Mouse (Mus musculus): Measurements from ENCODE around the gene Plekhj1. TPM values are rescaled to one million over a fixed set of nuclear protein-coding genes. Genes with fewer than 3 reads are reported as not detected.
A peak's percentile ranks its signal among the peaks of the same experiment; 100 is the strongest.

Plekhj1 gene
- polyA plus RNA-seq, 1 experiment = 251 TPM

DNA sequence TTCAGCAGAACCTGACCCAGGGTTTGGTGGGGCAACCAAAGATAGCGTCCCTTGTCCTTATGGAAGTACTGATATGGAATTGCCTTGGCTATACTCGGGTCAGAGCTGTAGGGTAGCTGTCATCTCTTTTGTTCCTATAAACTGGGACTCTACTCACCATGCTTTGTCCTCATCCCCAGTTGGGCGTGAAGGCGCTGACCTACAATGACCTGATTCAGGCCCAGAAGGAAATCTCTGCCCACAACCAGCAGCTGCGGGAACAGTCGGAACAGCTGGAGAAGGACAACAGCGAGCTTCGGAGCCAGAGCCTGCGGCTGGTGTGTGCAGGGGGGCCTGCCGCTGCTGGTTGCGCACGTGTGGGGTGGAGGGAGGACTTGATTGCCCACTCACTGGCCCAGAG is 13.6 kb downstream of the Plekhj1 start:
- Histone ChIP-seq H3K4me1 (peaks cover 7% of the 10 kb centered on the region), H3K27me3 (replicated peaks) (no peaks in the 10 kb centered on the region), H3K9me3 (no peaks in the 10 kb centered on the region), H3K4me3 (replicated peaks) (no peak overlapping the region), H3K36me3 (replicated peaks; ENCODE audit: low read length) (peaks cover 99% of the 10 kb centered on the region)
- TF ChIP-seq FLI1 (IDR thresholded peaks at IDR 0.05; ENCODE audit: low read length) (no peak), GATA1 (IDR thresholded peaks at IDR 0.05; ENCODE audit: borderline replicate concordance, low read length) (no peak)

DNA sequence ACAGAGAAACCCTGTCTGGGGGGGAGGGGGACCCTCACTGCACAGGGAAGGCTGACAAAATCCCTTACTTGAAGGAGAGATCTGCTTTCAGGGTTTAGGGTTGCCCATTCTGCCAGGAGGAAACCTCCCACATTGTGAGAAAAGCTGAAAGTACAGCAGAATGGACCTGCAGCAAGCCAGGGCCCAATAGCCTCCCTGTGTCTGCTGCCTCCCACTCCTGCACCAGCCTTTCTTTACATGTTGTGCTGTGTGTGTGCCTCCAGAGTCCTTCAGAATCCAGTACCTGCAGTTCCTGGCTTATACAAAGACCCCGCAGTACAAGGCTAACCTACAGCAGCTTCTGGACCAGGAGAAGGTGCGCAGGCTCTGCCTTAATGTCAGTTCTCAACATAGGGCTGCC is 14.1 kb downstream of the Plekhj1 start:
- Histone ChIP-seq H3K36me3 (replicated peaks; ENCODE audit: low read length) (peaks cover 100% of the 10 kb centered on the region), H3K9me3 (no peaks in the 10 kb centered on the region)
- no peak for TF ChIP-seq GATA1 (IDR thresholded peaks at IDR 0.05; ENCODE audit: borderline replicate concordance, low read length)
- no peak for TF ChIP-seq FLI1 (IDR thresholded peaks at IDR 0.05; ENCODE audit: low read length)

DNA sequence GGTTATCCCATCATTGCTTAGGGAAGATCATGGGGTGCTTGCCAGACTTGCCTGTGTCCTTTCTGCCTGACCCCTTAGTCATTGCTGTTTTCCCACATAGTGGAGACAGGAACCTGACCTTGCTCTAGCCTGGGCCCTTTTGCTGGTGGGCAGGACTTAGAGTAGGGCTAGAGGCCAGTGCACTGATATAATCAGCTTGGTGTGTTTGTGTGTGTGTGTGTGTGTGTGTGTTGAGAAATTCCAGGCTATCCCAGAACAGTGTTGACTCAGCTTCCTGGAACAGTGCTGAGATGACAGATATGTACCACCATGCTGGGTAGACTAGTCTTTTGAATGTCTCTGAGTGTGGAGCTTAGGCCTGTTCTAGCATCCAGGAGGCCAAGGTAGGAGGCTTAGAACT is 18.9 kb downstream of the Plekhj1 start:
- peaks cover 100% of the 10 kb centered on the region for H3K36me3 ChIP-seq (replicated peaks; ENCODE audit: low read length)
- H3K4me1 ChIP-seq = peaks cover 58% of the 10 kb centered on the region
- H3K9me3 ChIP-seq = no peaks in the 10 kb centered on the region
- H3K4me3 ChIP-seq (replicated peaks) = no peak overlapping the region
- TF ChIP-seq GATA1 (IDR thresholded peaks at IDR 0.05; ENCODE audit: borderline replicate concordance, low read length) = no peak
- no peak for TF ChIP-seq FLI1 (IDR thresholded peaks at IDR 0.05; ENCODE audit: low read length)
- no peaks in the 10 kb centered on the region for H3K27me3 ChIP-seq (replicated peaks)

More for the DNA sequence above, 14.1 kb downstream of the Plekhj1 start:
- Histone ChIP-seq H3K4me3 (replicated peaks) (no peak overlapping the region), H3K27me3 (replicated peaks) (no peaks in the 10 kb centered on the region), H3K4me1 (peaks cover 13% of the 10 kb centered on the region)

DNA sequence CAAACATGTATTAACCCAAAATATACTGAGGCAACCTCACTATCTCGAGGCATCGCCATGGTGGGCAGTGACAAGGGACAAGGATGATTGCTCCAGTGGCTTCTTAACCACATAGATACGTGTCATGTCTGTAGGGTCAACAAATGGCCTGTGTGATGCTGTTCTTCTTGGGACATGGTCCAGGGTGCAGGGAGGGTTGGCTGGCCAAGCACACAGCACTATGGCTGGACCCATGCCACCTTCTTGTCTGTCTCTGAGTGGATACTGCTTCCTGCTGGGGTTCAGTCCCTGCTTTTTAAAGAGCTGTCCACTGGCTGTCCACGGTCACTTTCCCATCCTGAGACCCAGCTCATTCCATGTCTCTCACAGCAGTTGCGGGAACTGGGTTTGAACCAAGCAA is 21.3 kb downstream of the Plekhj1 start:
- peaks cover 82% of the 10 kb centered on the region for H3K4me1 ChIP-seq
- no peaks in the 10 kb centered on the region for H3K27me3 ChIP-seq (replicated peaks)
- H3K9me3 ChIP-seq = no peaks in the 10 kb centered on the region
- no peak overlapping the region for H3K4me3 ChIP-seq (replicated peaks)
- TF ChIP-seq FLI1 (IDR thresholded peaks at IDR 0.05; ENCODE audit: low read length) (no peak), GATA1 (IDR thresholded peaks at IDR 0.05; ENCODE audit: borderline replicate concordance, low read length) (no peak)
- H3K36me3 ChIP-seq (replicated peaks; ENCODE audit: low read length) = peaks cover 100% of the 10 kb centered on the region

DNA sequence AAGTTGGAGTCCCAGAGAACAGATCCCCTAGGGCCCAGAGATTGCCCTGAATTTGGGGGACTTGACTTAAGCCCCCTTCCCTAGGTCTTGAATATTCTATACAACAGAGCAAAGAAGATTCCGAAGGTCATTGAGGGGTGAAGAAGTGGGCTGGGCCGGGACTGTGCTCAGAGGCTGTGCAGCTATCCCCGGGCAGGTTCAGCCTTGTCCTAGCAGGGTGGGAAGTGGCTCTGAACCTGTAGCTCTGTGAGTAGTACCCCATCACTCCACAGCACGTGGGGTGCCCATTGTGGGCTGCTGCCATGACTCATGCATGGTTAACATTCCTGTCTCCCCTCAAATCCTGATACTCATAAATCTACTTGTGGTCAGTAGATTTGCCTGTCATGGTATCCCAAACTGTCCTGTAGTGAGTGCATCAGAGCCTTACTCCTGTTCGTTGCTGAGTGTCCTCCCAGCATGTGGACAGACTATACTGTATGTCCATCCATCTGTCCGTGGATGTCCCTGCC is 22.0 kb downstream of the Plekhj1 start:
- TF ChIP-seq FLI1 (IDR thresholded peaks at IDR 0.05; ENCODE audit: low read length) (no peak), GATA1 (IDR thresholded peaks at IDR 0.05; ENCODE audit: borderline replicate concordance, low read length) (no peak)
- Histone ChIP-seq H3K4me1 (peaks cover 90% of the 10 kb centered on the region), H3K4me3 (replicated peaks) (no peak overlapping the region), H3K36me3 (replicated peaks; ENCODE audit: low read length) (peaks cover 100% of the 10 kb centered on the region), H3K27me3 (replicated peaks) (no peaks in the 10 kb centered on the region), H3K9me3 (no peaks in the 10 kb centered on the region)

DNA sequence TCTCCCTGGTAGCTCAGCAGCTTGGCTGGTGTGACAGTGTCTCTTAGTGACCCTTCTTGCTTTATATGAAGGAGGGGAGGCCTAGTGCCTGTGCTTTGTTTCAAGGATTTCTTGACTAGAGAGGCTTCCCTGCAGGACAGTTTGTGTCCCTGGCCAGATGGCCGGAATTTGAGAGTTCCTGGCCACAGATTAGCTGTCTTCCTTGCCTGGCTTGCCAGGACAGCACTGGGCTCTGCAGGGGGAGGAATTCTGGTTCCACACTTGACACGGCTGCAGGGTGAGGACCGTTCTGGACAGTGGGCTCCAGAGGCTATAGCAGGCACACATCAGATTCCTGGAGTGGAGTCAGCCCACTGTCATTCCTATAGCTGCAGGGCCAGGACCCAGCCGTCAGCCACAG is 22.7 kb downstream of the Plekhj1 start:
- Histone ChIP-seq H3K27me3 (replicated peaks) (no peaks in the 10 kb centered on the region), H3K9me3 (no peaks in the 10 kb centered on the region), H3K4me1 (peaks cover 96% of the 10 kb centered on the region), H3K36me3 (replicated peaks; ENCODE audit: low read length) (peaks cover 100% of the 10 kb centered on the region), H3K4me3 (replicated peaks) (no peak overlapping the region)
- no peak for TF ChIP-seq GATA1 (IDR thresholded peaks at IDR 0.05; ENCODE audit: borderline replicate concordance, low read length)
- no peak for TF ChIP-seq FLI1 (IDR thresholded peaks at IDR 0.05; ENCODE audit: low read length)

DNA sequence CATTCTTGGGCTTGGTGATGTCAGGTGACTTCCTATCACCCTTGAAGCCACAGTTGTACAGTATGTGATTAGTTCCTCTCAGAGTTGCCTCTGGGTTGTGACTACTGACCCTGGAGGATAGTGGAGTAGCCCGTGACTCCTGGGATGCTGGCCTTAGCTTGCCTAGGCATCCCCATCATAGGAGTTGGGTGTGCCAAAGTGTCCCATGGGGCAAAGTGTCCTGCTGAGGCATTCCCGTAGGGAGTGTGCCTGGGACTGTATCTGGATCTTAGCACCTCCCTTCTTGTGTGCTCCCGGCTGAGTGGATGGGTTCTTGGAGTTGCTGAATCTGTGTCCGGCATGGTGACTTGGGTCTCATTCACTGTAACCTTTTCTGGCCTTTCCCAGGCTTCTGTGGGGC is 23.4 kb downstream of the Plekhj1 start:
- no peaks in the 10 kb centered on the region for H3K9me3 ChIP-seq
- no peaks in the 10 kb centered on the region for H3K27me3 ChIP-seq (replicated peaks)
- peaks cover 98% of the 10 kb centered on the region for H3K4me1 ChIP-seq
- peak overlapping the region; percentile 50 for H3K4me3 ChIP-seq (replicated peaks)
- H3K36me3 ChIP-seq (replicated peaks; ENCODE audit: low read length) = peaks cover 100% of the 10 kb centered on the region
- TF ChIP-seq FLI1 (IDR thresholded peaks at IDR 0.05; ENCODE audit: low read length) (no peak), GATA1 (IDR thresholded peaks at IDR 0.05; ENCODE audit: borderline replicate concordance, low read length) (no peak)

DNA sequence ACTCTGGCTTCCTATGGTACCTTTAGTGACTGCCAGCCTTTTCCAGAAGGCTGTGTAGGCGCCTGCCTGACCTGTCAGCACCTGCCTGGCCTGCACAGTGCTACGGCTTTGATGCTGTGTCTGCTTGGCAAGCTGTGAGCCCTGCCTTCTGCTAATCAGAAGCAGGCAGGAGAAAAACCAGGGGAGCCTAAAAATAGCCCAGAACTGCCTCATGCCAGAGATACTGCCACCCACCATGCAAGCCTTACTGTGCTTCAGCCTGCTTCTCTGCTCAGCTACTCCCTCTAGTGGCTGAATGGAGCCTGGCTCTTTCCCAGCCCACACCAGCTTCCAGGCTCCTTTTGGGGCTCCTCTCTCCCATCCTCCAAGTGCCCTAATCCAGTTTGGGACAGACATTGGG is 23.9 kb downstream of the Plekhj1 start:
- Histone ChIP-seq H3K4me1 (peaks cover 98% of the 10 kb centered on the region), H3K36me3 (replicated peaks; ENCODE audit: low read length) (peaks cover 100% of the 10 kb centered on the region), H3K9me3 (no peaks in the 10 kb centered on the region), H3K27me3 (replicated peaks) (no peaks in the 10 kb centered on the region), H3K4me3 (replicated peaks) (peak overlapping the region; percentile 74)
- TF ChIP-seq GATA1 (IDR thresholded peaks at IDR 0.05; ENCODE audit: borderline replicate concordance, low read length) (no peak), FLI1 (IDR thresholded peaks at IDR 0.05; ENCODE audit: low read length) (no peak)

DNA sequence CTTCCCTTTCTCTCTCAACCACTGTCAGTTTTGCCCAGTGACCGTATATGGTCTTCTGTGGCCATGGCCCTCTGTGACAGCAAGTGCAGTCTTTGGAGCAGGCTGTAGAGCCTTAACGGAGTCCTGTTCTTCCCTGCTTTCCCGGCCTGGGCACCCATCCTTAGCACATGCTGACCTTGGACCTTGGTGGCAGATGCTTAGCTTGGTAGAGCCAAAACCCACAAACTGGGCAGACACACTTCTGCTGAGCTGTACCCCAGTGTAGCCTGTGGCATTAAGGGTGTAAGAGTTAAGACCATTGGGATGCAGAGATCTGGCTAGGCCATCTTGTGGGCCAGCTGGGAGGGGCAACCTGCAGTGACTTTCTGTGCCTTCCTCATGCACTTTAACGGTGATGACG is 24.6 kb downstream of the Plekhj1 start:
- Histone ChIP-seq H3K9me3 (no peaks in the 10 kb centered on the region), H3K4me1 (peaks cover 98% of the 10 kb centered on the region), H3K4me3 (replicated peaks) (peak overlapping the region; percentile 74), H3K36me3 (replicated peaks; ENCODE audit: low read length) (peaks cover 98% of the 10 kb centered on the region), H3K27me3 (replicated peaks) (no peaks in the 10 kb centered on the region)
- TF ChIP-seq GATA1 (IDR thresholded peaks at IDR 0.05; ENCODE audit: borderline replicate concordance, low read length) = no peak
- no peak for TF ChIP-seq FLI1 (IDR thresholded peaks at IDR 0.05; ENCODE audit: low read length)

DNA sequence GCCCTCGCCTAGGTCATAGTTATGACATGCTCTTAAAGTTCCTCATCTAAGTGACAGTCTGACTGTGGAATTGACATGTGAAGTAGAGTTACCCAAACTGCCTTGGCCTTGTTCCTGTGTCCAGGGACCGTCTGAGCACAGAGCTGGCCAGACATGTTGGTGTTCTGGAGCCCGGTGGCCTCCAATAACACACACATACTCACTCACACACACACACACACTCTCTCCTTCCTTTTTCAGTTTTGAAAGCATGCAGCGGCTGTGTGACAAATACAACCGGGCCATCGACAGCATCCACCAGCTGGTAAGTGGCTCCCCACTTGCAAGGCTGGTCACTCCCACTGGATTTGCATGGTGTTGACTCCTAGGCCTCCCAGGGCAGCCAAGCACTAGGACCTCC is 30.1 kb downstream of the Plekhj1 start:
- TF ChIP-seq FLI1 (IDR thresholded peaks at IDR 0.05; ENCODE audit: low read length) = no peak
- TF ChIP-seq GATA1 (IDR thresholded peaks at IDR 0.05; ENCODE audit: borderline replicate concordance, low read length) = no peak
- H3K36me3 ChIP-seq (replicated peaks; ENCODE audit: low read length) = peaks cover 95% of the 10 kb centered on the region
- no peaks in the 10 kb centered on the region for H3K27me3 ChIP-seq (replicated peaks)
- no peak overlapping the region for H3K4me3 ChIP-seq (replicated peaks)
- no peaks in the 10 kb centered on the region for H3K9me3 ChIP-seq
- peaks cover 92% of the 10 kb centered on the region for H3K4me1 ChIP-seq

Measured in megakaryocyte, embryonic 14.5 days (primary cell).